Mouse (Mus musculus) heart, adult 11 months (tissue): ENCODE measurements around the gene Arrb1.

ENCODE experiments used
- DNase-seq: peaks from one replicate; pipeline ENCODE4 v3.0.0; 2022

The Arrb1 gene

DNA sequence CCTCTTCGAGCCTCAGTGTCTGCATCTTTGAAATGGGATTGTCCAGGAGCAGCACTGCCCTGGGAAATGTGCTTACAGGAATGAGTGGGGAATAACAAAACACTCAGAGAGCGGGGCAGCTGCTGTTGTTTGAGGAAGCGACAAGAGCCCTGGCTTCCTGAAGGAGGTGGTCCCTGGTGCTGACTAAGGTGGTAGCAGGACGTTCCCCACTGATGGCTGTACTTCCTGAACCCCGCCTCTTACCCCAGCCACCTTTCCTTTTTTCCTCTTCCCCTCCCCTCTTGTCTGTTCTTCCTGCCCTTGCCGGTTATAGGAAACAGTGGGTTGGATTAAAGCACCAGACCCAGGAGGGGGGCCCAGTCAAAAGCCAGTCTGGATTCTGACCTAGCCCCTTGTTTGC is 45.0 kb downstream of the Arrb1 start:
- DNase-seq: peak; percentile 90

- no peak for DNase-seq
Observed at GRCm38 (mm10) chr7:99582306-99582705, 47.0 kb downstream of the Arrb1 start.

DNA sequence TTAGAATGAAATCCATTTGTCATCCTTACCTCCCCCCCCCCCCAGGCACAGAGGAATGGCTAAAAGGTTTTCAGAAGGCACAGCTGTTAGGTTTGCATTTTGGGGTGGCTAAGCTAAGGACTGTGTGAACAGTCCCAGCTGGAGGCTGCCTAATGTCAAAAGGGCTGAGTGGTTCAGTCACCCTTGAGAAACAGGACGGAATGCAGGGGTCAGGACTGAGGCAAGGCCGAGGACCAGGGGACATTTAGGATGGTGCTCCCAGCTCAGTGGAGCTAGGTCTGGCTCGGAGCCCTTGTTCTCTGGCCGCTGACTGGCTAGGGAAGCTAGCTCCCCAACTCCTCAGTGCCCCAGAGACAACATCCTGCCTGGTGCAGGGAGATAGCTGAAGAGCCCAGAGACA is 47.6 kb downstream of the Arrb1 start:
- DNase-seq: no peak

GRCm38 (mm10) chr7:99583625-99584024 is 48.4 kb downstream of the Arrb1 start:
- no peak for DNase-seq

GRCm38 (mm10) chr7:99585976-99586375 is 50.7 kb downstream of the Arrb1 start:
- no peak for DNase-seq

DNA sequence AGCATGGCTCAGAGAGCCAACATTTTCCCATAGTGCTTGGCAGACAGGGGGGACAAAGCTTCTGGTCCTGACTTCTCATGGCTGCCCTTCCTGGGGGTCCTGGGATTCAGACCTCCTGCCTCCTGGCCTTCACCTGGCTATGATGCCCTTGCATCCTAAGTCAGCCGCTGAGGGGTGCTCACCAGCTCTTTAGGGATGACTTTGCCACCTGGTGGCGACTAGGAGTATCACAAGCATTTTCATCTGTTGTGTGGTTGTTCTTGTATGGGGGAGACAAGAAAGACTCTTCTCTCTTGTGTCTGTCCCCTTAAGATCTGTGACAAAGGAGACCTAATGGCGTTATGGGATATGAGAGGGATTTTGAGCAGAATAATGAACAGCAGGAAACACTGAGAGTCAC is 54.8 kb downstream of the Arrb1 start:
- peak; percentile 95 for DNase-seq

GRCm38 (mm10) chr7:99590646-99591045 is 55.4 kb downstream of the Arrb1 start:
- no peak for DNase-seq

- DNase-seq: no peak
Observed at GRCm38 (mm10) chr7:99592669-99593068, 57.4 kb downstream of the Arrb1 start.

- DNase-seq: peak; percentile 94
Observed at GRCm38 (mm10) chr7:99593868-99594803, 58.9 kb downstream of the Arrb1 start.

GRCm38 (mm10) chr7:99598722-99599121 is 63.5 kb downstream of the Arrb1 start:
- no peak for DNase-seq

DNA sequence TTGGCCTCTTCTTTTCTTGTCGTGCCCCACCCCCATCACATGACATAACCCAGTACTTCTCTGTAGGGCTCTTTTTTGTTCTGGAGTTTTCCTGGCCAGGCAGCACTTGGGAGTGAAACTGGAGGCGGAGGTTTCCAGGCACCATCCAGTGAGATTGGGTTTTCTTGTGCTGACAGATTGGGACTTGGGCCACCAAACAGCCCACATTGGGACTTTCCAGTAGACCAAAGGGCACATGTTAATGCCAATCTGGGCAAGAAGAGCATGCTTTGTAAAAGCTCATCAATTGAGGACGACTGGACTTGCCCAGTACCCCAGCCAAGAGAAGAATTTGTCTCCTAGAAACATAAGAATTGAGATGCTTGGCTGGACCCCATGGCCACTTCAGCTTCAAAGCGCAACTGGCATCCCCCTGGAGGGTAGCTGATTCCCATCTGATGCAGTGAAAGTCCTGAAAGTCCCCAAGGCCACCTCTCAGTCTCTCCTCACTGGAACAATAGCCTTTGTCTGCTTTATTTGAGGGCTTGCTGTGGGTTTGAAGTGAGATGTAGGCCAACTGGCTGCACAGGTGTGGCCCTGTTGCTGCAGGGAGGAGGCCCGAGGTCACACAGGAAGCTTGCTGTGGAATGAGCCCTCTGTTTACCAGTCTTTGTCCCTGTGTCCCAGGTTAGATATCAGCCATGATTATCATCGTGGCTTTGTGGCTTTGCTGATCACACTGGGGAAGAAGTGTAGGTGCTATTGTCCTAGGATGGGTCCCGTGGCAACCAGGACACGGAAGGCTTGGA is 68.8 kb downstream of the Arrb1 start:
- DNase-seq: peak; percentile 88

- peak; percentile 90 for DNase-seq
Observed at GRCm38 (mm10) chr7:99605058-99605457, 69.8 kb downstream of the Arrb1 start.

- DNase-seq: no peak
Observed at GRCm38 (mm10) chr7:99606303-99606702, 71.0 kb downstream of the Arrb1 start.

DNA sequence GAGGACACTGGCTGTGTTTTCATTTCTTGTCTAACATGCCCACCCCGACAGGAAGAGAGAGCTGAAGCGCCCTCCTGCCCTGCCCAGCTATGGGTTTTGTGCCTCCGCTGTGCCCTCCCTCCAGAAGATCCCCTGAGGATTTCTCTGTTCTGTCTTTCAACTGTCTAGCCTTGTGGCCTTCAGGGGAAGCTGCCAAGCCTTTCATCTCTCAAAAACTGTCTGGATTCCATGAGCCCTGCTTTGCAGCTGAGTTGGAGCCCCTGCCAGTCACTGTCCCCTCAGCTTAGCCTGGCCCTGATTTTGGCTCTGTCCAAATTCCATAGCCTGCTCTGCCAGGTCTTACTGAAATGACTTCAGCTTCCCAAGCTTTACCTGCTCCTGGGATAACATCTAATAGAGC is 71.5 kb downstream of the Arrb1 start:
- DNase-seq: no peak

- no peak for DNase-seq
Observed at GRCm38 (mm10) chr7:99607632-99608031, 72.4 kb downstream of the Arrb1 start.

DNA sequence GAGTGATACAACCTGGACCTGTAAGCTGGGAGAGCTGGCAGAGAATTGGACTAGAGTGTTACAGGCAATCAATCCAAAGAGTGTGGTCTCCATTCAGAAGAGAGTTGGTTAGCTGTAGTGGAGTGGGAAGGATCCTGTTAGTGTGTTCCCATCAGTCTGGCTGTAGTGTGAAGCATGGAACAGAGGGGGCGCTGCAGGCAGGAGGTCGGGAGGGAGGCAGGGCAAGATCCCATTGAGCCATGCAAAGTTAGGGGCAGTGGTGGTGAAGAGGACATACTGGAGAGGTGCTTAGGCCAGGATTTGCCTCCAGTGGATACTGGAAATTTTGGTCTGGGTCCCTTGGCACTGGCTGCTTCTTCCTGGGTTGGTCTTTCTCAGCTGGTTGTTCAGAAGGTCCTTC is 83.0 kb downstream of the Arrb1 start:
- DNase-seq: no peak

GRCm38 (mm10) chr7:99618860-99619259 is 83.6 kb downstream of the Arrb1 start:
- no peak for DNase-seq

DNA sequence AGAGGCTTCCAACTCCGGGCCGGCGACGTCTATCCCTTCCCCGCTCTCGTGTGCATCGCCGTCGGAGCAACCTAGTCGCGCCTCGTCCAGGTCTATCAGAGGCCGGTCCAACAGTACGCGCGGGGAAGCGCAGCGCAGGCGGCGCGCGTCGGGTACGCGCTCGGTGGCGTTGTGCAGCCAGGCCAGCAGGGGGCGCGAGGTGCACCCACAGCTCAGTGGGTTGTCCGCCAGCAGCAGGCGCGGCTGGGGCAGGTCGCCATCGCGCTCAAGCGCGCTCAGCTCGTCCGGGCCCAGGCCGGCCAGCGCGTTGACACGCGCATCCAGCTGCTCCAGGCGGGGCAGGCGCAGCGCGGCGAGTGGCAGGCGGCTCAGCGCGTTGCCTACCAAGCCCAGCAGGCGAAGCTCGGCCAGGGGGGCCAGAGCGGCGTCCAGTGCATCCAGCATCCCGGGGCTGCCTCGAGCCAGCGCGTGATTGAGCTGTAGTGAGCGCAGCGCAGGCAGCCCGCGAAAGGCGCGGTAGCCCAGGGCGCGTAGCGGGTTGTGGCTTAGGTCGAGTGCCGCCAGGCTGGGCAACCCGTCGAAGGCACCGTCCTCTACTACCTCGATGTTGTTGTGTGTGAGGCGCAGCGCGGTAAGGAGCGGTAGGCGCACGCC is 90.6 kb downstream of the Arrb1 start:
- DNase-seq: peak; percentile 99

DNA sequence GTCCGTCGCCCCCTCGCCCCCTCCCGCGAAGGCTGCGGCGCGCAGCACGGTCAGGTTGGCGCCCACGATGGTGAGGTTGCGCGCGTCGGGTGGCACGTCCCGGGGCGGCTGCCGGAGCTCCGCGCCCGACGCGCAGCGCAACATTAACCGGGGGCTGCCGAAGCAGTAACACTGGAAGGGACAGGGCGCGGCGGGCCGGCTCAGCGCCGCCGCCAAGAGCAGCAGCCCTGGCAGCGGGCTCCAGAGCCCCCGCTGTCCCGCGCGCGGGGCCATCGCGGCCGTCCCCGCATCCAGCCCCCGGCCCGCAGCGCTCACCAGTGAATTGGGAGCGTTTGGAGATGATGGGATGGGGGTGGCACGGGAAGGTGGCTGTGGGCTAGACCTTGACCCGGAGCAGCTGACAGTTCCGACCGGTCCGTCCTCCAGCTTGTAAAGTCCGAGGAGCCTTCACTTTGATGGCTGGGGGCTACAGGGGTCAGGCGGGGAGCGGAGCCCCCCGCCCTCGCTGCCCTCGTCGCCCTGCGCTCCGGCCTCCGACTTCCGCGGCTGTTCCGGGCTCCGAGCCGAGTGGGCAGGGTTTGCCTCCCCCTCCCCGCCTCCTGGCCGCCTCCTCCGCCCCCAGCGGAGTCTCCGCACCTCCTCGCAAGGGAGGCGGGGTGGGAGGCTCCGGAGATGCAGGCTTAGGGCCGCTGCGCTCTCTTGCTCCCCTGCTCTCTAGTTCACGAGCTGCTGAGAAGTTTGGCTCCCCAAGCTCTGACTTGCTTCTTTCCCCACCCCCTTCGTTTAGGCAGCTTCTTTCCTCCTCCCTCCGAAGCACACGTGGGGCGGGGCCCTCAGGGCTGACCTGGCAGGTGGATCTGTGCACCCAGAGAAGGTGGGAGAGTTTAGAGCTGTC is 91.4 kb downstream of the Arrb1 start, which contains the start of gene Tpbgl:
Gene Tpbgl (minus strand): TSS at position 728 of the 895 bp plus-strand sequence.
- DNase-seq: peak; percentile 98

- DNase-seq: no peak
Observed at GRCm38 (mm10) chr7:99627366-99627765, 92.1 kb downstream of the Arrb1 start.

GRCm38 (mm10) chr7:99632286-99632685 is 97.0 kb downstream of the Arrb1 start:
- no peak for DNase-seq
